Mouse (Mus musculus): Measurements from ENCODE around the gene Smpdl3a. TPM values are rescaled to one million over a fixed set of nuclear protein-coding genes. Genes with fewer than 3 reads are reported as not detected.

The Smpdl3a gene
- total RNA-seq (2021), result 10 to 100 TPM; 23.7 to 24.8 TPM
- long read RNA-seq, experiment 1, transcript Smpdl3a-201 (8 exons, 1,961 nt), result major isoform, 16 of 17 reads
- long read RNA-seq, experiment 1, partial matches to known transcripts, result 0 of 17 reads
- long read RNA-seq, experiment 1, other reads (novel, unspliced or antisense), result 1 of 17 reads
- long read RNA-seq, experiment 2, transcript Smpdl3a-201 (8 exons, 1,961 nt), result major isoform, 27 of 29 reads
- long read RNA-seq, experiment 2, partial matches to known transcripts, result 0 of 29 reads
- long read RNA-seq, experiment 2, other reads (novel, unspliced or antisense), result 2 of 29 reads

GRCm38 (mm10) chr10:57794018-57794417 is at the start of gene Smpdl3a:
Smpdl3a (plus strand) TSS chr10:57794335.
- no peak for TF ChIP-seq CTCF (conservative IDR thresholded peaks at IDR 0.05)
- no peak for DNase-seq (ENCODE audit: low spot score in 2 of 2)
- H3K4me3 ChIP-seq, result peak within 1 kb of the TSS; percentile 87
- H3K27ac ChIP-seq, result peak within 1 kb of the TSS; percentile 97

- H3K27ac ChIP-seq, result no peak overlapping the region
- H3K4me3 ChIP-seq, result no peak overlapping the region
- TF ChIP-seq CTCF (conservative IDR thresholded peaks at IDR 0.05), result no peak
- no peak for DNase-seq (ENCODE audit: low spot score in 2 of 2)
Observed at GRCm38 (mm10) chr10:57745452-57745851, 48.7 kb upstream of the Smpdl3a start.

- Histone ChIP-seq H3K4me3 (no peak overlapping the region), H3K27ac (no peak overlapping the region)
- no peak for DNase-seq (ENCODE audit: low spot score in 2 of 2)
- TF ChIP-seq CTCF (conservative IDR thresholded peaks at IDR 0.05), result no peak
Observed at GRCm38 (mm10) chr10:57747127-57747526, 47.0 kb upstream of the Smpdl3a start.

GRCm38 (mm10) chr10:57753343-57753742 is 40.8 kb upstream of the Smpdl3a start:
- no peak overlapping the region for H3K27ac ChIP-seq
- H3K4me3 ChIP-seq, result no peak overlapping the region
- no peak for TF ChIP-seq CTCF (conservative IDR thresholded peaks at IDR 0.05)
- no peak for DNase-seq (ENCODE audit: low spot score in 2 of 2)

GRCm38 (mm10) chr10:57755201-57755736 is 38.9 kb upstream of the Smpdl3a start:
- no peak for TF ChIP-seq CTCF (conservative IDR thresholded peaks at IDR 0.05)
- no peak for DNase-seq (ENCODE audit: low spot score in 2 of 2)
- Histone ChIP-seq H3K27ac (no peak overlapping the region), H3K4me3 (no peak overlapping the region)

GRCm38 (mm10) chr10:57758999-57759398 is 35.1 kb upstream of the Smpdl3a start:
- TF ChIP-seq CTCF (conservative IDR thresholded peaks at IDR 0.05), result no peak
- Histone ChIP-seq H3K4me3 (no peak overlapping the region), H3K27ac (no peak overlapping the region)
- DNase-seq (ENCODE audit: low spot score in 2 of 2), result no peak

- no peak for TF ChIP-seq CTCF (conservative IDR thresholded peaks at IDR 0.05)
- no peak for DNase-seq (ENCODE audit: low spot score in 2 of 2)
- Histone ChIP-seq H3K27ac (no peak overlapping the region), H3K4me3 (no peak overlapping the region)
Observed at GRCm38 (mm10) chr10:57760694-57761093, 33.4 kb upstream of the Smpdl3a start.

GRCm38 (mm10) chr10:57763044-57763443 is 31.1 kb upstream of the Smpdl3a start:
- DNase-seq (ENCODE audit: low spot score in 2 of 2), result no peak
- no peak for TF ChIP-seq CTCF (conservative IDR thresholded peaks at IDR 0.05)
- H3K4me3 ChIP-seq, result no peak overlapping the region
- H3K27ac ChIP-seq, result no peak overlapping the region

- H3K27ac ChIP-seq, result peak overlapping the region; percentile 81
- TF ChIP-seq CTCF (conservative IDR thresholded peaks at IDR 0.05), result no peak
- peak in 1 of 2 experiments; percentile 42 for DNase-seq (ENCODE audit: low spot score in 2 of 2)
- H3K4me3 ChIP-seq, result peak overlapping the region; percentile 24
Observed at GRCm38 (mm10) chr10:57783289-57784130, 10.6 kb upstream of the Smpdl3a start.

GRCm38 (mm10) chr10:57784131-57784875 is 9.8 kb upstream of the Smpdl3a start:
- peak; percentile 66 to 77 for DNase-seq (ENCODE audit: low spot score in 2 of 2)
- peak overlapping the region; percentile 44 for H3K4me3 ChIP-seq
- no peak for TF ChIP-seq CTCF (conservative IDR thresholded peaks at IDR 0.05)
- peak overlapping the region; percentile 85 for H3K27ac ChIP-seq

- DNase-seq (ENCODE audit: low spot score in 2 of 2), result no peak
- TF ChIP-seq CTCF (conservative IDR thresholded peaks at IDR 0.05), result no peak
- H3K4me3 ChIP-seq, result peak within 1 kb of the TSS; percentile 44
- peak within 1 kb of the TSS; percentile 85 for H3K27ac ChIP-seq
Observed at GRCm38 (mm10) chr10:57784876-57785150, 9.3 kb upstream of the Smpdl3a start, which contains the start of gene Fabp7. Fabp7 (plus strand) TSS chr10:57784881.

- no peak for DNase-seq (ENCODE audit: low spot score in 2 of 2)
- Histone ChIP-seq H3K4me3 (peak overlapping the region; percentile 44), H3K27ac (peak overlapping the region; percentile 85)
- TF ChIP-seq CTCF (conservative IDR thresholded peaks at IDR 0.05), result no peak
Observed at GRCm38 (mm10) chr10:57785552-57785951, 8.6 kb upstream of the Smpdl3a start.

- TF ChIP-seq CTCF (conservative IDR thresholded peaks at IDR 0.05), result no peak
- no peak overlapping the region for H3K27ac ChIP-seq
- no peak for DNase-seq (ENCODE audit: low spot score in 2 of 2)
- H3K4me3 ChIP-seq, result no peak overlapping the region
Observed at GRCm38 (mm10) chr10:57792957-57793356, 1.2 kb upstream of the Smpdl3a start.

Data from layer of hippocampus, adult 2 months (tissue).